Comparison of ENCODE assay signal across 8 mouse cellular contexts in genomic region chr17:32075164-32075563, GRCm38 (mm10). TPM values are rescaled to one million over a fixed set of nuclear protein-coding genes. Genes with fewer than 3 reads are reported as not detected.
DNase-seq lines count a peak whose midpoint lies in the region; ATAC-seq and TF ChIP-seq lines count a peak whose summit lies in the region.

No protein-coding gene starts in this region.

- no peaks in the 10 kb centered on the region for H3K36me3 ChIP-seq in liver, adult 2 months (ENCODE audit: control insufficient read depth, insufficient read depth, low read length)
- no peaks in the 10 kb centered on the region for H3K36me3 ChIP-seq in neural tube, embryonic 14.5 days (ENCODE audit: control insufficient read depth, insufficient read depth, low read length)

- peak; percentile 88 for TF ChIP-seq CTCF in liver, adult 2 months (IDR thresholded peaks at IDR 0.05; ENCODE audit: low read depth, low read length)

- ATAC-seq in neural tube, embryonic 14.5 days (ENCODE audit: low read depth) = peak; percentile 25; the same call in 1 of the 2 replicates

- DNase-seq in left cerebral cortex, adult 18-20 months (ENCODE audit: low spot score in 2 of 2) = peak; percentile 38 to 51
- no peak for DNase-seq in left cerebral cortex, adult 8-10 months (ENCODE audit: low spot score in 2 of 2)
- DNase-seq in Muller cell, postnatal 12 days (ENCODE audit: inconsistent ontology term) = peak; percentile 68
- peak; percentile 76 for DNase-seq in embryo, embryonic 10.5 days (ENCODE audit: low spot score)
- peak; percentile 75 for DNase-seq in induced T-regulatory cell, adult 2 months (ENCODE audit: low read depth)
- peak; percentile 12 for DNase-seq in liver, adult 2 months (ENCODE audit: extremely low read depth, low read depth, low spot score)
- peak; percentile 48 for DNase-seq in urinary bladder, postnatal 25 days (ENCODE audit: low spot score)

- H3K9ac ChIP-seq in liver, adult 2 months (ENCODE audit: low read depth, low read length) = no peak overlapping the region
- H3K9ac ChIP-seq in neural tube, embryonic 14.5 days (replicated peaks; ENCODE audit: low read depth, low read length) = no peak overlapping the region

- H3K27ac ChIP-seq in liver, adult 2 months (replicated peaks; ENCODE audit: insufficient read depth, low read depth, low read length) = no peak overlapping the region
- no peak overlapping the region for H3K27ac ChIP-seq in neural tube, embryonic 14.5 days (ENCODE audit: low read depth, low read length)

- H3K4me1 ChIP-seq in liver, adult 2 months (ENCODE audit: control insufficient read depth, insufficient read depth, low read length) = no peaks in the 10 kb centered on the region
- no peaks in the 10 kb centered on the region for H3K4me1 ChIP-seq in neural tube, embryonic 14.5 days (ENCODE audit: control insufficient read depth, insufficient read depth, low read length)

- WGBS in liver, adult 2 months = 10% methylated on average over 2 of the region's 2 CpGs
- 3% methylated on average over 2 of the region's 2 CpGs for WGBS in neural tube, embryonic 14.5 days

- no peaks in the 10 kb centered on the region for H3K79me2 ChIP-seq in liver, adult 2 months (ENCODE audit: control insufficient read depth, insufficient read depth, low read length)

- no peak overlapping the region for H3K4me3 ChIP-seq in liver, adult 2 months (ENCODE audit: insufficient read depth, low read depth, low read length)
- no peak overlapping the region for H3K4me3 ChIP-seq in neural tube, embryonic 14.5 days (ENCODE audit: low read depth, low read length)

- H3K4me2 ChIP-seq in neural tube, embryonic 14.5 days (ENCODE audit: low read depth, low read length) = no peak overlapping the region

- no peaks in the 10 kb centered on the region for H3K9me3 ChIP-seq in neural tube, embryonic 14.5 days (ENCODE audit: control insufficient read depth, low read length)

- TF ChIP-seq POLR2A in liver, adult 2 months (IDR thresholded peaks at IDR 0.05; ENCODE audit: extremely low read depth, insufficient read depth, low read length) = no peak

- no peaks in the 10 kb centered on the region for H3K27me3 ChIP-seq in liver, adult 2 months (ENCODE audit: control insufficient read depth, insufficient read depth, low read length)
- no peaks in the 10 kb centered on the region for H3K27me3 ChIP-seq in neural tube, embryonic 14.5 days (ENCODE audit: control insufficient read depth, insufficient read depth, low read length)

RNA-seq across cellular contexts. Expression of gene Hsf2bp, which starts 39.0 kb away (rescaled TPM):
- total RNA-seq in left cerebral cortex, adult 18-20 months (2021) = 1 to 10 TPM in 1 of 2 experiments, under 1 TPM in 1; 0.72 to 1.8 TPM
- 1 to 10 TPM in 3 of 4 experiments, under 1 TPM in 1; 0.94 to 1.9 (median 1.1) TPM for total RNA-seq in left cerebral cortex, adult 8-10 months (2022)
- total RNA-seq in liver, adult 2 months (2014; rRNA removed) = 0.13 and 0.46 TPM in 2 replicates
- 0.12 and 0.18 TPM in 2 replicates for polyA plus RNA-seq in liver, adult 2 months (2012; rRNA removed)
- 0.52 and 1.1 TPM in 2 replicates for polyA plus RNA-seq in neural tube, embryonic 14.5 days (2014; fragmentation: Nextera tagmentation; extraction: Ambion mirVana)

RNA-seq across cellular contexts. Expression of gene Rrp1b, which starts 39.3 kb away (rescaled TPM):
- total RNA-seq in left cerebral cortex, adult 18-20 months (2021) = 10 to 100 TPM; 19.5 to 19.7 TPM
- 10 to 100 TPM; 14.5 to 26.4 (median 18.6) TPM for total RNA-seq in left cerebral cortex, adult 8-10 months (2022)
- 4.8 and 5.7 TPM in 2 replicates for total RNA-seq in liver, adult 2 months (2014; rRNA removed)
- polyA plus RNA-seq in liver, adult 2 months (2012; rRNA removed) = 3.6 and 5.9 TPM in 2 replicates
- polyA plus RNA-seq in neural tube, embryonic 14.5 days (2014; fragmentation: Nextera tagmentation; extraction: Ambion mirVana) = 30.1 and 40.8 TPM in 2 replicates

Comparison
In these comparisons a context has a peak if more than half of its experiments do, and no peak if none do; other contexts are left out.
1. DNase-seq: peak in left cerebral cortex, adult 18-20 months (2 of 2), Muller cell, postnatal 12 days (single experiment), embryo, embryonic 10.5 days (single experiment), induced T-regulatory cell, adult 2 months (single experiment), liver, adult 2 months (single experiment) and urinary bladder, postnatal 25 days (single experiment); none in left cerebral cortex, adult 8-10 months (0 of 2).